Mouse (Mus musculus): ENCODE data around the gene Sirt5. TPM values are rescaled to one million over a fixed set of nuclear protein-coding genes. Genes with fewer than 3 reads are reported as not detected.

Sirt5 gene
- polyA plus RNA-seq, 1 experiment from 2014 or later, result 24.3 TPM

GRCm38 (mm10) chr13:43443706-43444105 lies 78.4 kb downstream of the Sirt5 start:
- ATAC-seq (ENCODE audit: insufficient number of reproducible peaks, low FRiP score, low TSS enrichment, low read depth), result no peak
- Histone ChIP-seq H3K9ac (no peak overlapping the region), H3K4me2 (no peak overlapping the region), H3K27ac (no peak overlapping the region), H3K9me3 (no peaks in the 10 kb centered on the region), H3K36me3 (no peaks in the 10 kb centered on the region), H3K4me3 (no peak overlapping the region), H3K4me1 (peaks cover 5% of the 10 kb centered on the region; the same call in 1 of the 2 replicates), H3K27me3 (no peaks in the 10 kb centered on the region)
- 94% methylated on average over 4 of the region's 4 CpGs for WGBS

DNA sequence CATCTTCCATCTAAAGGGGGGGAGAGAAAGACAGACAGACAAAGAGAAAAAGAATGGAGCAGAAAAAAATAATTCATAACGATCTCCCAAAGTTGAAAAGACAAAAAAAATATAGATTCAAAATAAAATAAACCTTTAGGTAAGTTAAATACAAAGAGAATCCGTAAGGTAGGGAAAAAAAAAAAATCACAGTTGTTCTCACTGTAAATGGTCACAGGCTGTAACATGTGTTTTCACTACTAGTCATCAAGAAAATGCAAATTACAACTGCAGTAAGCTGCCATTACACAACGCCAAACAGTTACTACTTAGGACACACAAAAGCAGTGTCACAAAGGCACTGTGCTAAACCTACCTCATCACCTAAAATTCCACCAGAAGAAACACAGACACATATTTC lies 79.4 kb downstream of the Sirt5 start:
- no peak for ATAC-seq (ENCODE audit: insufficient number of reproducible peaks, low FRiP score, low TSS enrichment, low read depth)
- Histone ChIP-seq H3K9me3 (no peaks in the 10 kb centered on the region), H3K36me3 (no peaks in the 10 kb centered on the region), H3K9ac (no peak overlapping the region), H3K4me2 (no peak overlapping the region), H3K4me3 (no peak overlapping the region), H3K4me1 (peaks cover 5% of the 10 kb centered on the region; the same call in 1 of the 2 replicates), H3K27me3 (no peaks in the 10 kb centered on the region), H3K27ac (no peak overlapping the region)
- 79% methylated on average over 3 of the region's 3 CpGs for WGBS

Other genes starting within 250 kb of the Sirt5 start
- gene Tbc1d7, start 194.0 kb upstream of the Sirt5 start, polyA plus RNA-seq (2015; fragmentation: Nextera tagmentation; extraction: Ambion mirVana), result 45.6 and 45.8 TPM in 2 replicates
- 0.89 and 1.2 TPM in 2 replicates for gene Gfod1, start 61.3 kb upstream of the Sirt5 start, polyA plus RNA-seq (2015; fragmentation: Nextera tagmentation; extraction: Ambion mirVana)
- 115 and 135 TPM in 2 replicates for gene Nol7, start 32.9 kb downstream of the Sirt5 start, polyA plus RNA-seq (2015; fragmentation: Nextera tagmentation; extraction: Ambion mirVana)
- 8.1 and 8.8 TPM in 2 replicates for gene Ranbp9, start 115.8 kb downstream of the Sirt5 start, polyA plus RNA-seq (2015; fragmentation: Nextera tagmentation; extraction: Ambion mirVana)
- gene Mcur1, start 194.7 kb downstream of the Sirt5 start, polyA plus RNA-seq (2015; fragmentation: Nextera tagmentation; extraction: Ambion mirVana), result 12.7 and 15.4 TPM in 2 replicates

All from limb, embryonic 15.5 days (tissue).